Mouse (Mus musculus): ENCODE data around the gene Tmem120b. TPM values are rescaled to one million over a fixed set of nuclear protein-coding genes. Genes with fewer than 3 reads are reported as not detected.

The Tmem120b gene
- total RNA-seq, 2 experiments from 2014 or later, result 16.0 to 16.2 TPM

DNA sequence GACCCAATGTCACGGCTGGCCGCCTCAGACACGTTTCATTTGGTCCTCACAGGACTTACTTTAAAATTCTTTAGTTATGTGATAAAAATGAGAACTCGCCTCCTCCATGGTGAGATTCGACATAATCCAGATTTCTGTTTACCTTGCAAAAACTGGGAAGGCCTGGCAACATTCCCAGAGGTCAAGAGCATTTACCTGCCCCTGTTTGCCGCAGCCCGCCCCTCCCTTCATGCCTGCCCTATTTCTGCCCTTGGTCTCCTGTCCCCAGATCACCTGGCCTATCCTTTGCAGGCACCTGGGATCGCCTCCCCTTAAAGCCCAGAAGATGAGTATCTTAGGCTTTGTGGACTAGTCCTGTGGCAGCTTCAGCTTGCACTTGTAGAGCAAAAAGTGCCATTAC is 49.6 kb downstream of the Tmem120b start:
- Histone ChIP-seq H3K4me3 (no peak overlapping the region), H3K27ac (no peak overlapping the region)
- TF ChIP-seq CTCF (IDR thresholded peaks at IDR 0.05), result no peak
- intact Hi-C loops (cut with DNase I), result loop anchor here (1.0 to 5.0 kb wide), 3 partner anchors 31 to 54 kb away; no protein-coding TSS in a partner anchor
- DNase-seq (ENCODE audit: extremely low spot score in 1 of 2, low spot score in 2 of 2), result no peak

DNA sequence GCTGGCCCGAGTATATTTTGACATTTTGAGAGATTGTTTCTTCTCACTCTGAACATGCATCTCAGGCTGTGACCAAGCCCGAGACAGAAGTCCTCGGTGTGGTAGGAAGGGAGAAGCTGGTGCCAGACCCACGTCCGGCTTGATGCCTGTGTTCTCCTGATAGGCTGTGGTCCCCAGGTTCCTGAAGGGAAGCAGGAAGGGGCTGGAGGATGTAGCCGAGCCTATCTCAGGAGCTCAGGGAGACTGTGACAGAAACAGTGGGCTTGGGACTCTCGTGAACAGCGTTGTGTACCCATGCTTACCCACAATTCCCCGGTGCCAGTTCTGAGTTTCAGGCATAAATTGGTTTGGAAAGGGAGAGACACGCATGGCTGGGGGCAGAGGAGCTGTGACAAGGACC is 50.6 kb downstream of the Tmem120b start:
- Histone ChIP-seq H3K4me3 (no peak overlapping the region), H3K27ac (no peak overlapping the region)
- no peak for TF ChIP-seq CTCF (IDR thresholded peaks at IDR 0.05)
- DNase-seq (ENCODE audit: extremely low spot score in 1 of 2, low spot score in 2 of 2), result no peak
- intact Hi-C loops (cut with DNase I), result loop anchor here (5.0 kb wide), 1 partner anchor 42 kb away; no protein-coding TSS in a partner anchor

DNA sequence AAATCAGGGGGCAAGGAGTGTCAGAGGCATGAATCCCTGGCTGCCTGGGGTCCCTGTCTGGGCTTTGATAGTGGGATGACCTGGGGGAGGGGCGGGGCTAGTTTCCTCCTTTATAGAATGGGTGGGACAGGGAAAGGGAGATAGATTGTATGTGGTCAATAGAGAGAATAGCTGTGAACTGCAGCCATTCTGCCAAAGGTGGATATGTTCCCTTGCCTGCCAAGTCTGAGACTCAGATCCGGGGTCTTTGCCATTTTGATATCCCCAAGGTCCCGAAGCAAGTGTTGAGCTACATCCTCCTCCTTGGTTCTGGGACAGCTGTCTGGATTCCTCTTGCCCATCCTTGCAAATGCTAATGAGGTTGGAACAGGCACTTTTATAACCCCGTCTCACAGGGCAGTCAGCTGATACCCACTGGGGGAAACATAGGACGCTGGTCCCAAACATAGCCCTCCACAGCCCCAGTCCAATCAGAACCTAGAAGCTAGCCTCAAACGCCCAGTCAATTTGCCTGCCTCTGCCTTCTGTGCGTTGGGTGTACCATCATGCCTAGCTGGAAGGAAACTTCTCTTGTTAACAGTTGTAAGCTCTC is 52.5 kb downstream of the Tmem120b start:
- intact Hi-C loops (cut with DNase I), result no loop called here
- Histone ChIP-seq H3K4me3 (no peak overlapping the region), H3K27ac (no peak overlapping the region)
- no peak for TF ChIP-seq CTCF (IDR thresholded peaks at IDR 0.05)
- no peak for DNase-seq (ENCODE audit: extremely low spot score in 1 of 2, low spot score in 2 of 2)

DNA sequence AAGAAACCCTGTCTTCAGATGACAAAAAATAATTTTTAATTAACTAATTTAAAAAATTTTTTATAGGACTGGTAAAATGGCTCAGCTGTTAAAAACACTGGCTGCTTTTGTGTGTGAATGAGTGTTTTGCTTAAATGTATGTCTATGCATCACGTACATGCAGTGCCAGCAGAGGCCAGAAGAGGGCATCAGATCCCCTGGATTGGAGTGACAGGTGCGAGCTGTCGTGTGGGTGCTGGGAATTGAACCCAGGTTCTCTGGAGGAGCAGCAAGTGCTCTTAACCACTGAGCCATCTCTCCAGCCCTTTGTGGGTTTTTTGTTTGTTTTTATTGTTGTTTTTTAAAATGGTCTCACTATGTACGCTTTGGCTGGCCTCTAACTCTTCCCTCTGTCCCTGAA is 54.0 kb downstream of the Tmem120b start:
- no peak overlapping the region for H3K27ac ChIP-seq
- no peak for DNase-seq (ENCODE audit: extremely low spot score in 1 of 2, low spot score in 2 of 2)
- TF ChIP-seq CTCF (IDR thresholded peaks at IDR 0.05), result peak; percentile 53
- H3K4me3 ChIP-seq, result no peak overlapping the region
- intact Hi-C loops (cut with DNase I), result no loop called here

DNA sequence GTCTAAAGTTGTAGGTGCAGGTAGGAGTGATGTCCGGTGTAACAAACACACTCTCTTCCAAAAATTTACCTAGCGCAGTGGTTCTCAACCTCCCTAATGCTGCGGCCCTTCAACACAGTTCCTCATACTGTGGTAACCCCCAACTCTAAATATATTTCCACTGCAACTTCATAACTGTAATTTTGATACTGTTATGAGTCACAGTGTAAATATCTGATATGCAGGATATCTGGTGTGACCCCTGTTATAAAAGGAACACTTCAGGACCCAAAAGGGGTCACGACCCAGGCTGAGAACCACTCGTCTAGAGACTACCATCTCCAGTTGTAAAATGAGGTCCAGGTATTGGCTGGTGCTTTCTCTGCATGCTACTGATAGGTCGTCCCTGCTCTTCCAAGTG is 56.9 kb downstream of the Tmem120b start:
- Histone ChIP-seq H3K27ac (no peak overlapping the region), H3K4me3 (no peak overlapping the region)
- TF ChIP-seq CTCF (IDR thresholded peaks at IDR 0.05), result no peak
- intact Hi-C loops (cut with DNase I), result no loop called here
- no peak for DNase-seq (ENCODE audit: extremely low spot score in 1 of 2, low spot score in 2 of 2)

DNA sequence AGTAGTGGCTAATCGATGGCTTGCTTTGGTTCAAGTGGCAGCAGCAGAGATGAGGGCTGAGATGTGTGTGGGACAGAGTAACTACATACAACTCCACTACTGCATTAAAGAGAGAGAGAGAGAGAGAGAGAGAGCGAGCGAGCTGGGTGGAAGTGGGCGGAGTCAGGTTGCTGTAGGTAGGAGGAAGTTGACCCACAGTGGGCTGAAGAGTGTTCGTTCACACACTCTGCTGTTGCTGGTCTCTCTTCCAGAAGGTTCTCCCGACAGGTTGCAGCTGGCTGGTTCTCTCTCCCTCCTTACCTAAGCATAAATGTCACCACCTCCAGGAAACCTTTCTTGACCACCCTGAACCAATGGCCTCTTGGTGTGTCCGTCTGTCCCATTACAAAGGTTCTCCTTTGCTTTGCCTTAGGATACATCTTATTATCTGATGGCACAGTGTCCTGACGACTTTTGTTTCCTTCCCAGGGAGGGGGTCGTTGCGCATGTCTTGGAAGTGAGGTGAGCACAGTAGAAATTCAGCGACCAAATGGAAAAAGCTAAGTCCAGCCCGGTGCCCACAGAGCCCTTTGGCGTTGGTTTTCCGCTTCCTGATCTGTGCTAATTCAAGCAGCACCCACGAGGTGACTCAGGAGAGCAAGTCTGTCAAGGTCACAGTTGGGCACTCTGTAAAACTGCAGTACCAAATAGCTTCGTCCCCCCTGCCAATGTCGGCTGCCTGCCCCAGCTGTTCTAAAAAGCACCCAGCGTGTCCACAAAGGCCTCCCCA is 57.6 kb downstream of the Tmem120b start:
- no peak for DNase-seq (ENCODE audit: extremely low spot score in 1 of 2, low spot score in 2 of 2)
- intact Hi-C loops (cut with DNase I), result no loop called here
- Histone ChIP-seq H3K27ac (no peak overlapping the region), H3K4me3 (no peak overlapping the region)
- TF ChIP-seq CTCF (IDR thresholded peaks at IDR 0.05), result no peak

DNA sequence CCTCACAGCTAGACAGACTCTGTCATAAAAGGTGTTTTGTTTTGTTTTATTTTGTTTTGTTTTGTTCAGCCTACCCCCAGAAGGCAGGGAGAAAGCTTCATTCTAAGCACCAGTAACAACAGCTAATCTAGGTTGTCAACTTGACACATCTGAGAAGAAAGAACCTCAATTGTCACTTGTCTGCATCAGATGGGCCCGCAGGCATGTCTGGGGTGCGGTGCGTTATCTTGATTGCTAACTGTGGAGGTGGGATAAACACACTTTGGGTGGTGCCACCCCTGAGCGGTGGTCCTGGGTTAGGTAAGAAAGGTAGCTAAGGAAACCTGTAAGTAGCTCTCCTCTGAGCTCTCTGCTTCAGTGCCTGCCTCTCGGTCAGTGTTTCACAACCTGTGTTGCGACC is 58.8 kb downstream of the Tmem120b start:
- H3K27ac ChIP-seq, result no peak overlapping the region
- no peak for TF ChIP-seq CTCF (IDR thresholded peaks at IDR 0.05)
- intact Hi-C loops (cut with DNase I), result no loop called here
- no peak for DNase-seq (ENCODE audit: extremely low spot score in 1 of 2, low spot score in 2 of 2)
- H3K4me3 ChIP-seq, result no peak overlapping the region

DNA sequence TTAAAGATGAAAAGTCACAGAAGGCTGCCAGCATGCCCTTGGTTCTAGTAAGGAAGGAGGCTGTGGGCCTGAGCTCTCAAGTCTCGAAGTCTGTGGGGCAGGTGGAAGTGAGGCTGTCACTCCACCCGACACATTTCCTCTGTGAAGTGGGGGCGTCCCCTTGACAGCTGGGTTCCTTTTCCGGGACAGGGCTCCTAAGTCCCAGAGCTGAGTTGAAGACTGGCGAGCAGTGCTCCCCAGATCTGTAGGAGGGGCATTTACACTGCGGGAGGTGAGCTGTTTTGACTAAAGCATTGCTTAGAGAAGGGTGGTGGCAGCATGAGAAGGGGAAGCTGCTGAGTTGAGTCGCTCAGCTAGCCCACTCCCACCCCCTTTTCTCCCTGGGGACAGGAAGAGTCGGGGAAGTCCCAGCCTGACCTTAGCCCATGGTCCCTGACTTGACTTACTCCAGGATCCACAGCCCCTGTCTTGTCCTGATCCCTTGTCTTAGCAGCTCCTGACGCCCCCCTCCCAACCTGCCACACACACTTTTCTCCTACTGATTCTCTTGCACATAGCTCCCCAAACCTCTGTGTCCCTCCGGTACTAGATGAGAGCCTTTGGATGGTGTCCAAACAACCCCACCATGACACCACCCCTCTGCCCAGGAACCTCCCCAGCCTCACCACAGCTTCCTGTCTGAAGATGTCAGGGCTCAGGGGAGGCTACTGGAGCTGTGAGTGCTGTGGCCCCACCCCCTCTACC is 60.4 kb downstream of the Tmem120b start:
- TF ChIP-seq CTCF (IDR thresholded peaks at IDR 0.05), result no peak
- H3K4me3 ChIP-seq, result no peak overlapping the region
- no peak overlapping the region for H3K27ac ChIP-seq
- intact Hi-C loops (cut with DNase I), result no loop called here
- peak in 1 of 2 experiments; percentile 19 for DNase-seq (ENCODE audit: extremely low spot score in 1 of 2, low spot score in 2 of 2)

DNA sequence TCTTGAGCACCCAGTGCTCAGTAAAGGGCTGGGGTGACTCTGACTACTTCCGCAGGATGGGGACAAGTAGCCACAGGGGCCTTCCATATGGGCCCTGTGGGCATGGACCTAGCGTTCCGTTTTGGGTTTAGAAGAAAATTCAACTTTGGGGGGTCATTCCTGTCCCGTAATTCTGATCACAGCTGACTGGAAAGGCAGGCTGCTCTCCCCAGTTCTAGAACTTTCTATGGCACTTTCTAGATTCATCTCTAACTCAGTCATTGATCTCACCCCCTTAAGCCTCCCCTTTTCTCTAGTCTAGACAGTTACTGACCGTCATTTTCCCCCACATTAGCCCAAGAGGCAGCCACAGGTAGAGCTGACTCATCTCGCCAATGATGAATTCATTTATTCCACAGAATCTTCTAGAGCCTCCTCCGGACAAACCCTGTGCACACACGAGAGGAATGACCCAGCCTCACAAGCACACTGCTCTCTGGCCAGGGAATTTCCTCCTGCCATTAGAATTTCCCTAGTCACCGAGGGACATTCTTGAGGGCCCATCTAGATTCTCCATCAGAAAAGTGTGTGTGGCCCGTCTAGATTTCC is 61.0 kb downstream of the Tmem120b start:
- intact Hi-C loops (cut with DNase I), result no loop called here
- Histone ChIP-seq H3K4me3 (no peak overlapping the region), H3K27ac (no peak overlapping the region)
- DNase-seq (ENCODE audit: extremely low spot score in 1 of 2, low spot score in 2 of 2), result no peak
- TF ChIP-seq CTCF (IDR thresholded peaks at IDR 0.05), result no peak

DNA sequence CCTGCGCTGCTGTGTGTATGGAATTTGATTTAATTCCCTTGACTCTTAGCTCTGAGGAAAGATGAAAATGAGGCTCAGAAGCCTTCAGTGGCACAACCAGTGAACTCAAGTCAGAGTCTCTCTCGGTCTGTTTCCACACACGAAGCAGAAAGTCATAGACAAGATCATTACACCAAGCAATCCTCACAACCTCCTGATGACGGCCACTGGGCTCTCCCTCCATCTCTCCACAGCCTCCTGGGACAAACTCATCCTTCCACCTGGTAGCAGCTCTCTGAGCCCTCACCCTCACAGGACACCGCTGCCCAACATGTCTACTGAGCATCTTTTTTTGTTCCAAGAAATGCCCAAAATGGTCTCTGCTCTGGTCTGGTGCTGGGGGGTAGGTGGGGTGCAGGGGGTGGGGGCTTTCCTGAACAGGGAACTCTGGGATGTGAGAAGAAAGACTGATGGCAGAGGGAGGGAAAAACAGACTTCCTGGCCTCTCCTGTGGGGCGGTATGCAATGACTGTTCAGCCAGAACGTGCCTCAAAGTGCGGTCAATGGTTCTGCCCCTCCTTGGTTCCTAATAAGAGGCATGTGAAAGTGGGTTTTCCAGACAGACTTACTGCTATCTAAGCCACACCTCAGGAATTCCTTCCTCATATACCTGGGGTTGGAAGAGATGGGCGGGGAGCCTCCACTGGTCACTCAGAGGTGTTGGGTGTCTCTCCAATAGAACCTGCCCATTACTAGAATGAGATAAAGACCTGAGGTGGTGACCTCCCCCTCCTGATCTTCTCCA is 62.0 kb downstream of the Tmem120b start:
- Histone ChIP-seq H3K27ac (no peak overlapping the region), H3K4me3 (no peak overlapping the region)
- no peak for TF ChIP-seq CTCF (IDR thresholded peaks at IDR 0.05)
- no peak for DNase-seq (ENCODE audit: extremely low spot score in 1 of 2, low spot score in 2 of 2)
- intact Hi-C loops (cut with DNase I), result no loop called here

DNA sequence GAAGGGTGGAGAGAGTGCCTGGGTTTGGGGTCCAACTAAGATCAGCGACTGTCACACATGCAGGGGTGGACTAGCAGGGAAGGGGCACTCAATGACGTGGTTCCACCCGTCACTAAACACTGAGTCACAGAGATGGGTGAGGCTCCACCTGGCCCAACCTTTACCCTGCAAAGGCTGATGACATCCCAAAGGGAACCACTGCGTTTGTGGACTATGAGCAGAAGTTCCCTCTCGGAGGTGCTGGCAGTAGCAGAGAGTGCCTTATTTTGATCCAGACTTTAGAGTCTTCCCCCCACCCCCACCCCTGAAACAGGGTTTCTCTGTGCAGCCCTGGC is 62.6 kb downstream of the Tmem120b start:
- Histone ChIP-seq H3K4me3 (peak overlapping the region; percentile 62), H3K27ac (no peak overlapping the region)
- no peak for TF ChIP-seq CTCF (IDR thresholded peaks at IDR 0.05)
- DNase-seq (ENCODE audit: extremely low spot score in 1 of 2, low spot score in 2 of 2), result no peak
- intact Hi-C loops (cut with DNase I), result no loop called here

All from left cerebral cortex, adult 2 months (tissue).